Mouse (Mus musculus) heart, embryonic 12.5 days (tissue): ENCODE results near the gene Pikfyve. TPM values are rescaled to one million over a fixed set of nuclear protein-coding genes. Genes with fewer than 3 reads are reported as not detected.

Experiments
- ATAC-seq: fragments of 200-750 bp; cut with Nextera tagmentation; 2 replicates; pipeline ENCODE4 v1.8.0; 2017; ENCODE audit warnings: moderate TSS enrichment, moderate library complexity; ENCODE audit not compliant: insufficient number of reproducible peaks, low FRiP score
- H3K27ac ChIP-seq: fragments of 300-500 bp; sonication (generic); 2 replicates; pipeline ENCODE4 v1.5.1; 2016; ENCODE audit warnings: mild to moderate bottlenecking, moderate library complexity; ENCODE audit not compliant: poor library complexity, severe bottlenecking
- H3K27me3 ChIP-seq: fragments of 300-500 bp; sonication (generic); replicated peaks from 2 replicates; pipeline ENCODE4 v1.6.1; 2016; ENCODE audit warnings: mild to moderate bottlenecking, moderate library complexity
- H3K36me3 ChIP-seq: fragments of 300-500 bp; sonication (generic); 2 replicates; pipeline ENCODE4 v1.6.1; 2016; ENCODE audit warnings: mild to moderate bottlenecking, moderate library complexity
- H3K4me1 ChIP-seq: fragments of 300-500 bp; sonication (generic); replicated peaks from 2 replicates; pipeline ENCODE4 v1.6.1; 2016; ENCODE audit warnings: mild to moderate bottlenecking
- H3K4me2 ChIP-seq: fragments of 300-500 bp; sonication (generic); 2 replicates; pipeline ENCODE4 v1.6.1; 2016; ENCODE audit warnings: mild to moderate bottlenecking, moderate library complexity
- H3K4me3 ChIP-seq: fragments of 300-500 bp; sonication (generic); 2 replicates; pipeline ENCODE4 v1.5.1; 2016; ENCODE audit warnings: mild to moderate bottlenecking
- H3K9ac ChIP-seq: fragments of 300-500 bp; sonication (generic); 2 replicates; pipeline ENCODE4 v1.6.1; 2016; ENCODE audit warnings: mild to moderate bottlenecking, moderate library complexity
- H3K9me3 ChIP-seq: fragments of 300-500 bp; sonication (generic); replicated peaks from 2 replicates; pipeline ENCODE4 v1.6.1; 2016; ENCODE audit warnings: mild to moderate bottlenecking, moderate library complexity
- WGBS: fragments of 180-500 bp; shearing (Covaris S2); methylation state at CpG from one replicate; pipeline ENCODE4 v1.1.7; 2016; 5-methylcytosine and 5-hydroxymethylcytosine counted together
- polyA plus RNA-seq: library from polyadenylated mRNA; unstranded; fragments of >200 nt; fragmentation: Nextera tagmentation; extraction: Ambion mirVana; gene quantifications from 2 replicates; pipeline ENCODE4 v1.2.1, GENCODE M21; 2016

Gene Pikfyve
- polyA plus RNA-seq, 1 experiment from 2014 or later: 9.5 TPM

- Histone ChIP-seq H3K9me3 (no peaks in the 10 kb centered on the region), H3K4me2 (no peak overlapping the region), H3K27me3 (no peaks in the 10 kb centered on the region), H3K4me3 (no peak overlapping the region), H3K9ac (no peak overlapping the region), H3K4me1 (peaks cover 10% of the 10 kb centered on the region), H3K27ac (no peak overlapping the region), H3K36me3 (no peaks in the 10 kb centered on the region)
- no peak for ATAC-seq
- WGBS: 88% methylated on average over 8 of the region's 8 CpGs
Measured at GRCm38 (mm10) chr1:65185011-65185410, 1.5 kb upstream of the Pikfyve start.

GRCm38 (mm10) chr1:65185524-65186205 lies 818 bp upstream of the Pikfyve start:
- Histone ChIP-seq H3K9me3 (no peaks in the 10 kb centered on the region), H3K9ac (peak overlapping the region; percentile 59; the same call in 1 of the 2 replicates), H3K36me3 (no peaks in the 10 kb centered on the region), H3K4me2 (peak overlapping the region; percentile 93), H3K4me1 (peaks cover 10% of the 10 kb centered on the region), H3K27ac (peak overlapping the region; percentile 46; the same call in 1 of the 2 replicates), H3K4me3 (peak overlapping the region; percentile 78), H3K27me3 (no peaks in the 10 kb centered on the region)
- WGBS: 26% methylated on average over 12 of the region's 12 CpGs
- no peak for ATAC-seq

- Histone ChIP-seq H3K4me2 (peak overlapping the region; percentile 93), H3K9me3 (no peaks in the 10 kb centered on the region), H3K9ac (peak overlapping the region; percentile 89), H3K27me3 (no peaks in the 10 kb centered on the region), H3K4me3 (peak overlapping the region; percentile 78), H3K27ac (peak overlapping the region; percentile 75), H3K36me3 (peaks cover 3% of the 10 kb centered on the region; the same call in 1 of the 2 replicates), H3K4me1 (peaks cover 10% of the 10 kb centered on the region)
- ATAC-seq: no peak
- 0% methylated on average over 6 of the region's 6 CpGs for WGBS
Measured at GRCm38 (mm10) chr1:65187074-65187430, 569 bp downstream of the Pikfyve start.

- H3K4me3 ChIP-seq: no peak overlapping the region
- H3K4me2 ChIP-seq: no peak overlapping the region
- no peaks in the 10 kb centered on the region for H3K9me3 ChIP-seq
- no peak for ATAC-seq
- H3K9ac ChIP-seq: no peak overlapping the region
- 87% methylated on average over 4 of the region's 4 CpGs for WGBS
- H3K27me3 ChIP-seq: no peaks in the 10 kb centered on the region
- H3K27ac ChIP-seq: no peak overlapping the region
- H3K36me3 ChIP-seq: peaks cover 19% of the 10 kb centered on the region
- peaks cover 10% of the 10 kb centered on the region for H3K4me1 ChIP-seq
Measured at GRCm38 (mm10) chr1:65190172-65190571, 3.7 kb downstream of the Pikfyve start.

GRCm38 (mm10) chr1:65193226-65193625 lies 6.7 kb downstream of the Pikfyve start:
- H3K4me2 ChIP-seq: no peak overlapping the region
- H3K4me3 ChIP-seq: no peak overlapping the region
- H3K4me1 ChIP-seq: no peaks in the 10 kb centered on the region
- H3K36me3 ChIP-seq: peaks cover 35% of the 10 kb centered on the region
- H3K9ac ChIP-seq: no peak overlapping the region
- no peaks in the 10 kb centered on the region for H3K27me3 ChIP-seq
- no peaks in the 10 kb centered on the region for H3K9me3 ChIP-seq
- 90% methylated on average over 2 of the region's 2 CpGs for WGBS
- ATAC-seq: no peak
- H3K27ac ChIP-seq: no peak overlapping the region

- Histone ChIP-seq H3K36me3 (peaks cover 33% of the 10 kb centered on the region), H3K9ac (no peak overlapping the region)
Measured at GRCm38 (mm10) chr1:65198425-65198824, 11.9 kb downstream of the Pikfyve start.

DNA sequence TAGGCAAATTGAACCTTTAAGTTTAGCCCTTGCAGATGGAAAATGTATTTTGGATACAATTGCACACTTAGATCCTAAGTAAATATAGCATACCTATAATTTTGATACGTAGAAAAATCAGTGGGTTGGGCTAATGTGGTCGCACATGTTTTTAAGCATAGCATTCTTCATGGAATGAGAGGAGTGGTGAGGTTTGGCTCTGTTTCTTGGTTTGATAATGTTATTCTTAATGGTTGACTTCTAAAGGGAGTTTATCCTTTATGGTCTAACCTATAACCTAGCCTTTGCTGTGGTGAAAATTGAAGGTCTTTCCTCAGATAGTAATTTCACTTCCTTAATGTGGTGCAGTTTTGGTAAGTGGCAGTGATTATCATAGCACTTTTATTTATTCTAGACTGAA lies 12.4 kb downstream of the Pikfyve start:
- H3K27me3 ChIP-seq: no peaks in the 10 kb centered on the region
- no peak overlapping the region for H3K4me2 ChIP-seq
- no peak overlapping the region for H3K27ac ChIP-seq
- H3K4me3 ChIP-seq: no peak overlapping the region
- H3K36me3 ChIP-seq: peaks cover 33% of the 10 kb centered on the region
- ATAC-seq: no peak
- H3K9ac ChIP-seq: no peak overlapping the region
- H3K9me3 ChIP-seq: no peaks in the 10 kb centered on the region
- H3K4me1 ChIP-seq: no peaks in the 10 kb centered on the region
- 94% methylated on average over 2 of the region's 2 CpGs for WGBS

More at GRCm38 (mm10) chr1:65198425-65198824, 11.9 kb downstream of the Pikfyve start:
- Histone ChIP-seq H3K9me3 (no peaks in the 10 kb centered on the region), H3K27me3 (no peaks in the 10 kb centered on the region), H3K4me3 (no peak overlapping the region), H3K4me1 (no peaks in the 10 kb centered on the region), H3K4me2 (no peak overlapping the region), H3K27ac (no peak overlapping the region)
- no peak for ATAC-seq
- WGBS: 64% methylated on average over 2 of the region's 2 CpGs

- Histone ChIP-seq H3K36me3 (peaks cover 52% of the 10 kb centered on the region), H3K27ac (no peak overlapping the region), H3K4me2 (no peak overlapping the region), H3K4me1 (no peaks in the 10 kb centered on the region), H3K4me3 (no peak overlapping the region), H3K9ac (no peak overlapping the region), H3K9me3 (peaks cover 4% of the 10 kb centered on the region; the same call in 1 of the 2 replicates), H3K27me3 (no peaks in the 10 kb centered on the region)
- ATAC-seq: no peak
- WGBS: 86% methylated on average over 1 of the region's 1 CpGs
Measured at GRCm38 (mm10) chr1:65204299-65204698, 17.8 kb downstream of the Pikfyve start.

DNA sequence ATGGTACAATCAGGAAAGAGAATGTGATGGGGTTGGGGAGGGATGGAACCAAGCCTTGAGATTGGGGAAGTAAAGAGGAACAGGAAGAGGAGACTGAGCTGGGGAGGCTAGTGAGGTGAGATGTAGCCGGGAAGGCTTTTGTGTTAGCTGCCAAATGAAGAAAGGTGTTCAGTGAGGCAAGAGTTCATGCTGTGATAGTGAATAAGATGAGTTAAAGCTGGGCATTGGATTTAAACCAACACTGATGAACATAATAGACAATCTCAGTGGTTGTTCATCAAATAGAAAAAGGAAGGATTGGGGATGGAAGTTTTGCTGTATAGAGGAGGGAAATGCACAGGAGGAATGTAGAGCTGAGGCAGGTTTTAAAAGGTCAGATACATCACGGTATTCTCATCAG lies 26.7 kb downstream of the Pikfyve start:
- peaks cover 47% of the 10 kb centered on the region for H3K36me3 ChIP-seq
- H3K9ac ChIP-seq: no peak overlapping the region
- 81% methylated on average over 2 of the region's 2 CpGs for whole genome bisulfite sequencing
- H3K4me3 ChIP-seq: no peak overlapping the region
- no peak overlapping the region for H3K27ac ChIP-seq
- H3K27me3 ChIP-seq: no peaks in the 10 kb centered on the region
- no peak for ATAC-seq
- H3K4me1 ChIP-seq: no peaks in the 10 kb centered on the region
- H3K9me3 ChIP-seq: peaks cover 13% of the 10 kb centered on the region
- no peak overlapping the region for H3K4me2 ChIP-seq

GRCm38 (mm10) chr1:65217567-65217966 lies 31.1 kb downstream of the Pikfyve start:
- H3K27ac ChIP-seq: no peak overlapping the region
- H3K27me3 ChIP-seq: no peaks in the 10 kb centered on the region
- no peaks in the 10 kb centered on the region for H3K4me1 ChIP-seq
- H3K9ac ChIP-seq: no peak overlapping the region
- H3K36me3 ChIP-seq: peaks cover 32% of the 10 kb centered on the region
- no peak overlapping the region for H3K4me3 ChIP-seq
- H3K9me3 ChIP-seq: no peaks in the 10 kb centered on the region
- 85% methylated on average over 2 of the region's 2 CpGs for WGBS
- H3K4me2 ChIP-seq: no peak overlapping the region
- no peak for ATAC-seq

DNA sequence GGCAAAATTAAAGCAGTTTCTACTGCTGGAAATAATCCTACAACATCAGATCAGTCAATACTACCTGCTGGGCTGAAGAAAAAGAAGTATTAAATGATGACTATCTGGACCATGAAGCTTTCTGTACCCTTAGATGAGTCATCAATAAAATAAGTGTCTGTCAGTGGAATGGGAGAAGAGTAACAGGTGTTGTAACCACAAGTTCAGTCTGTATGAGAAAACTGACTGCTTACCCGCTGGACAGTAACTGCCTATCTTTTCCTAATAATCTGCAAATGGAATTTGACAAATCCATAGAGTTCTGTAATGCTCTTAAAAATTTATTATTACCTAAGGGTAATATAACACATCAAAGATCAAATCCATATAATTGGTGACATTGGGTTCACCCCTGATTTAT lies 31.5 kb downstream of the Pikfyve start:
- Histone ChIP-seq H3K4me2 (no peak overlapping the region), H3K4me3 (no peak overlapping the region), H3K9ac (no peak overlapping the region), H3K36me3 (peaks cover 32% of the 10 kb centered on the region), H3K9me3 (no peaks in the 10 kb centered on the region), H3K27ac (no peak overlapping the region), H3K4me1 (no peaks in the 10 kb centered on the region), H3K27me3 (no peaks in the 10 kb centered on the region)
- no peak for ATAC-seq
- WGBS: 88% methylated on average over 1 of the region's 1 CpGs

DNA sequence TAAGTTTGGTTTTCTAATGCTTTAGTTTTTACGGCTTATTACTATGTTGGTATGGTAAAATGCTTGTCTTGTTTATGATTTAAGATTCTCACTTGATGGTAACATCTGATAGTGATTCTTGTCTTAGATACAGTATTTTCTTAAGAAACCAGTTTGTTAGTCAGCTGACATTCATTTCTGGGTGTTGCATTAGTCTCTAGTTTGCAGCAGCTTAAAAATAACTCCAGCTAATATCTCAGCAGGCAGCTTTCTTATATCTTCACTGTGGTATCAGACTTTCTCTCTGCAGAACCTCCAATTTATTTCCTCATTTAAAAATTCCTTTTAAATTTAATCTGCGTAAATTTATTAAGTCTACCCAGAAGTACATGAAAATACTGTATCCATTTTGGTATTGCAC lies 37.2 kb downstream of the Pikfyve start:
- no peak overlapping the region for H3K27ac ChIP-seq
- no peak for ATAC-seq
- no peak overlapping the region for H3K4me3 ChIP-seq
- 89% methylated on average over 2 of the region's 2 CpGs for WGBS
- H3K9ac ChIP-seq: no peak overlapping the region
- peaks cover 43% of the 10 kb centered on the region for H3K36me3 ChIP-seq
- no peaks in the 10 kb centered on the region for H3K9me3 ChIP-seq
- H3K27me3 ChIP-seq: no peaks in the 10 kb centered on the region
- no peak overlapping the region for H3K4me2 ChIP-seq
- H3K4me1 ChIP-seq: no peaks in the 10 kb centered on the region
